Mouse (Mus musculus): Measurements from ENCODE around the gene Gm48551. TPM values are rescaled to one million over a fixed set of nuclear protein-coding genes. Genes with fewer than 3 reads are reported as not detected.

The Gm48551 gene
- polyA plus RNA-seq, 1 experiment from 2014 or later, result 9.3 TPM

DNA sequence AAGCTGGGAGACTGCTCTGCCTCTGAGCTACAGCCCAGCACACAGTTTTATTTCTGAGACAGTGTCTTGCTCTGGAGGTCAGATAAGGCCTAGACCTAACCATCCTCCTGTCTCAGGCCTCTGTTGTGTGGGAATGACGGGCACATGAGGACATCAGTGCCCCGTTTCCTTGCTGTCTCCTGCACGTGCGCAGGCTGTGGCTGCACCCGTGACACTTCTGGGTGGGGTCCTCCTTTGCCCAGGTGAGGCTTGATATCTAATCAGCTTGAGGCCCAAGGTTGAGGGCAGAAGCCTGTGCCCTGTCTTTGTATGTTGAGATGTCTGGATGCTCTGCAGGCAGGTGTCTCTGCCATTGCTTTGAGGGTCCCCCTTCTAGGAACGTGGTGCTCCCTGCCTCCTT is 8.0 kb downstream of the Gm48551 start:
- Histone ChIP-seq H3K9me3 (no peaks in the 10 kb centered on the region), H3K4me3 (no peak overlapping the region), H3K4me2 (no peak overlapping the region), H3K4me1 (peaks cover 23% of the 10 kb centered on the region), H3K9ac (no peak overlapping the region), H3K27ac (no peak overlapping the region), H3K27me3 (replicated peaks) (no peaks in the 10 kb centered on the region), H3K36me3 (replicated peaks) (peaks cover 8% of the 10 kb centered on the region; the same call in 1 of the 2 replicates)
- WGBS, result 86% methylated on average over 6 of the region's 6 CpGs
- no peak for ATAC-seq (replicated peaks)

DNA sequence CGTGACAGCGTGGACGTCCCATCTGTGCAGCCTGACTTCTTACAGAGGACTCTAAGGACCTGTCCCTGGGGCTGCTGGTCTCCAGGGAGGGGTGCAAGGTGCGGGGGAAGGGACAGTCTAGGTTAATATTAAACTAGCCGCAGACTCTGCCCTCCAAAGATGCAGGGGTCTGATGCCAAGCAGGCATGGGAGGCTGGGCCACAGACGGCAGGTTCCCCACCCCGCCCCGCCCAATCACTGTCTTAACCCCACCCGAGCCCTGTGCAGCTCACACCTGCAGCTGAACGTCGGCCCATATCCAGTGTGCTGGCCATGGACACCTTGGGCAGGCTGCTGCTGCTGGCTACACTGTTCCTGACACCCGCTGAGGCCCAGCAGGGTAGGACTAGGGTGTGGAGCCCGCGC is 8.5 kb downstream of the Gm48551 start, which contains the start of gene Smim24:
Gene Smim24, plus strand, starts transcription at position 271 of the 405 bp plus-strand sequence.
- peak within 1 kb of the TSS; percentile 36 for H3K4me2 ChIP-seq
- H3K27me3 ChIP-seq (replicated peaks), result no peaks in the 10 kb centered on the region
- WGBS, result 64% methylated on average over 14 of the region's 14 CpGs
- H3K4me3 ChIP-seq, result peak within 1 kb of the TSS; percentile 15; the same call in 1 of the 2 replicates
- H3K9ac ChIP-seq, result no peak within 1 kb of the TSS
- H3K4me1 ChIP-seq, result peaks cover 23% of the 10 kb centered on the region
- peaks cover 3% of the 10 kb centered on the region; the same call in 1 of the 2 replicates for H3K36me3 ChIP-seq (replicated peaks)
- H3K27ac ChIP-seq, result no peak within 1 kb of the TSS
- H3K9me3 ChIP-seq, result no peaks in the 10 kb centered on the region
- ATAC-seq (replicated peaks), result no peak

DNA sequence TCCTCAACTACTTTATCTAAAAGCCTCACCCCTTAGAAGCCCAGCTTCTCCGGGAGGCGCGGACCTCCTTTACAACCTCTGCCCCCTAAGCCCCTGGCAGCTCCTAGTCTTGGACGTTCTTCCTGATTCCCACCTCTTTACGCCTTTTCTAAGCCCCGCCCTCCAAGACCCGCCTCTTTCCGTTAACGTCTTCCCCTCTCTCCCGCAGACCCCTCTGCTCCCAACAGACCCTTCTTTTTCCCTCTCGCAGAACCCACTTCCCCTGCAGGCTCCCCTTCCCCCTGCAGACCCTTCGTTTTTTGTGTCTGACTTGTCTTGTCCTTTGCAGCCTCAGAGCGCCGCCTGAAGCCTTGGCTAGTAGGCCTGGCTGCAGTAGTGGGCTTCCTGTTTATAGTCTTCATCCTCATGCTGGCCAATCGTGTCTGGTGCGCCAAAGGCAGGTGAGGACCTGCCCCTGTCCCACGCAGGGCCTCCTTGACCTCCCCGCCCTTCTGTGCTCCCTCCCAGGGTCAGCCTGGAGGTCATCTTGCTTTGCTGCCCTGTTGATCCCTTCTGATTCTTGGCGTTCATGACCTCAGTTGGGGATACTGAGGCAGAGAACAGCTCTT is 9.3 kb downstream of the Gm48551 start:
- WGBS, result 7% methylated on average over 19 of the region's 19 CpGs
- no peak for ATAC-seq (replicated peaks)
- no peaks in the 10 kb centered on the region for H3K27me3 ChIP-seq (replicated peaks)
- H3K9me3 ChIP-seq, result no peaks in the 10 kb centered on the region
- no peak overlapping the region for H3K9ac ChIP-seq
- H3K36me3 ChIP-seq (replicated peaks), result no peaks in the 10 kb centered on the region; the same call in 1 of the 2 replicates
- H3K4me2 ChIP-seq, result peak overlapping the region; percentile 36
- peaks cover 23% of the 10 kb centered on the region for H3K4me1 ChIP-seq
- H3K4me3 ChIP-seq, result peak overlapping the region; percentile 15; the same call in 1 of the 2 replicates
- no peak overlapping the region for H3K27ac ChIP-seq

DNA sequence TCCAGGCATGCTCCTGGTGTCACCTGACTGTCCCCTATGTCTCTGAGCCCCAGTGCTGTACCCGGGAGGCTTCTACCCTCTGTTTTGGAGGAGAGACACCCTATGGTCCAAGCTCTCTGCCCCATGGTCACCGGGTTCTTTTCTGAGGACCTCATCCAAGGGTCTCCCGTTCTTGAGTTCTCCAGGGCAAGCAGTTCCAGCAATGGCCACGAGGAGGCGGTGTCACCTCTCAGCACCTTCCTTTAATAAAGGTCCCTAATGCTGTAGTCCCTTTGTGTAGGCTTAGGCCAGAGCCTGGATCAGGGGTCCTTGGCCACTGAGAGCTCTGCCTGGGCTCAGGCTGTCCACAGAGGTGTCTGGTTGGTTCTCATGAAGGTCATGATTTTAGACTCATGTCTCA is 10.9 kb downstream of the Gm48551 start:
- Histone ChIP-seq H3K9ac (no peak overlapping the region), H3K4me2 (no peak overlapping the region), H3K9me3 (no peaks in the 10 kb centered on the region), H3K4me3 (no peak overlapping the region), H3K4me1 (peaks cover 20% of the 10 kb centered on the region), H3K27ac (no peak overlapping the region), H3K36me3 (replicated peaks) (no peaks in the 10 kb centered on the region), H3K27me3 (replicated peaks) (no peaks in the 10 kb centered on the region)
- ATAC-seq (replicated peaks), result no peak
- whole genome bisulfite sequencing, result 17% methylated on average over 5 of the region's 5 CpGs

DNA sequence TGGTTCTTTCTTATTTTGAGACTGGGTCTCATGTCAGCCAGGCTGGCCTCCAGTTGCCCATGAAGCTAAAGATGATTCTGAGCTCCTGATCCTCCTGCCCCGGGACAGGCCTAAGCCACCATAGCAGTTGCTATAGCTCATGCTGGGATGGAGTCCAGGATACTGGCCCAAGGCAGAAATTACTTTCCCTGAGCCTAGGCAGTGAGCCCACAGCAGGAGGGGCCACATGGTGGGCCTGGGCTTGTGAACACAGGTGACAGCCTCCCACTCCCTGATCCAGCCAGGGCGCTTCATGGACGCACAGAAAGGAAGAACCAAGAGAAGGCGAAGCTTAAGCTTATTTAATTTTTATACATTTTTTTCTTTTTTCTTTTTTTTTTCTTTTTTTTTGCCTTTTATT is 11.6 kb downstream of the Gm48551 start:
- Histone ChIP-seq H3K4me1 (peaks cover 25% of the 10 kb centered on the region), H3K4me2 (no peak overlapping the region), H3K9me3 (no peaks in the 10 kb centered on the region), H3K27me3 (replicated peaks) (no peaks in the 10 kb centered on the region), H3K27ac (no peak overlapping the region), H3K36me3 (replicated peaks) (no peaks in the 10 kb centered on the region), H3K4me3 (no peak overlapping the region), H3K9ac (no peak overlapping the region; the same call in 1 of the 2 replicates)
- WGBS, result 82% methylated on average over 4 of the region's 4 CpGs
- no peak for ATAC-seq (replicated peaks)

DNA sequence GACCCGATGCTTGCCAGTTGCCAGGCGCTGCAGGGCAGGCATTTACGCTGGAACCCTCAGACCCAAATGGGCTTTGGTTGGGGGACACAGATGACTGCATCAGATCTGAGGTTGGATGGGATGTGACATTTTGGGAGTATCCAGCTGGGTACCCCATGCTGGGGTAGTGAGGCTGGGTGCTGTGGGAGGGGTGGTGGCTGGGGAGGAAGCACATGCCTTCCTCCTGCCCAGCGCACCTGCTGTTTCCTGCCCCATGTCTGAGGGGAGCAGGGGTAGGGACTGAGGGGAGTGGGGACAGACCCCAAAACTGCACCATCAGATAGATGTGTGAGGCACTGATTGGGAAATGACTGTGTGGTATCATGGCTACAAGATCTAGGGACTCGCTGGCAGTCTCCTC is 12.5 kb downstream of the Gm48551 start:
- Histone ChIP-seq H3K4me3 (no peak overlapping the region), H3K27ac (peak overlapping the region; percentile 3; the same call in 1 of the 2 replicates), H3K4me2 (no peak overlapping the region), H3K36me3 (replicated peaks) (no peaks in the 10 kb centered on the region), H3K9me3 (no peaks in the 10 kb centered on the region), H3K9ac (no peak overlapping the region), H3K27me3 (replicated peaks) (no peaks in the 10 kb centered on the region), H3K4me1 (peaks cover 33% of the 10 kb centered on the region)
- WGBS, result 59% methylated on average over 5 of the region's 5 CpGs
- ATAC-seq (replicated peaks), result no peak

DNA sequence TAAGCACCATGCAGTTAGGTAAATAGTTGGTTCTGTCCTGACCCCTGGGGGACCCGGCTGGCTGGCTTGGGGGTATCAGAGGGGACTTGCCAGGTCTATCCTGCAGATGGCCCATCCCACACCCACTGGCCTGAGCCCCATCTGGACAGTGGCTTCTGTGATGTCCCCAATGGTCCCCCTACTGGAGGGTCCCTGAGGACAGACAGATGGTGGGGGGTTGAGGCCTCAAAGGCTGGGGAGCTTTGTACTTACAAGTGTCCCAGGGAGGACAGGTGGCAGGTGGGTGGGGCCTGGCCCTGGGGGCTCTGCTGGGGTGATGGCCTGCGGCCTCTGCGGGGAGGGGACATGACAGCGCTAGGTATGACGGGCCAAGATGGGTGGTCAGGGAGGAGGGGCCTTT is 15.0 kb downstream of the Gm48551 start:
- 71% methylated on average over 5 of the region's 5 CpGs for WGBS
- no peaks in the 10 kb centered on the region for H3K27me3 ChIP-seq (replicated peaks)
- no peak overlapping the region for H3K9ac ChIP-seq
- peaks cover 44% of the 10 kb centered on the region for H3K4me1 ChIP-seq
- no peak overlapping the region for H3K4me2 ChIP-seq
- no peak for ATAC-seq (replicated peaks)
- H3K9me3 ChIP-seq, result no peaks in the 10 kb centered on the region
- no peak overlapping the region for H3K4me3 ChIP-seq
- no peak overlapping the region for H3K27ac ChIP-seq
- H3K36me3 ChIP-seq (replicated peaks), result no peaks in the 10 kb centered on the region

DNA sequence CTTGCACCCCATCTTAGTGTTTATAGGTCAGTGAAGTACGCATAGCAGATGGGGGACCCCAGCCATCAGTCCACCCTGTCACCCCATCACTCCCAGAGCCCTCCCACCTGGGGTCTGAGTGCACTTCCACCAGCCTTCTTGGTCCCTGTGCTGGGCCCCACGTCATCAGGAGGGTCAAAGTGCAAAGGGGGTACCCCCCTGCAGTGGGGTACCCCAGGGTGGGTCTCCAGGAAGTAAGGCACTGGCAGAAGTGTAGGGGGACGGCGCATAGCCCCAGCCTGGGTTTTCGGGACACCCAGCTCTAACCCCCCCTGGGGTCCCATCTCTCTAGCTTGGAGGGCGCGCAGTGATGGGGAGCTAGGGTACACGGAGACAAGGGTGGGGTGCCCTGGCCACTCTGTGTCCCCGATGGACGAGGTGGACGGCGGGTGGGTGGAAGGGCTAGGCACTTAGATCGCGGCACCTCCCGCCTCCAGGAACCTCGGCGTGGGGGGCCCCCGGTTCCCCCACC is 15.6 kb downstream of the Gm48551 start:
- H3K4me2 ChIP-seq, result no peak overlapping the region
- no peak for ATAC-seq (replicated peaks)
- H3K4me3 ChIP-seq, result no peak overlapping the region
- 77% methylated on average over 18 of the region's 18 CpGs for WGBS
- H3K9me3 ChIP-seq, result no peaks in the 10 kb centered on the region
- H3K4me1 ChIP-seq, result peaks cover 44% of the 10 kb centered on the region
- H3K27ac ChIP-seq, result no peak overlapping the region
- 0 out of 2 replicates have a peak, but pooled peaks cover 3% of the 10 kb centered on the region for H3K27me3 ChIP-seq (replicated peaks)
- no peak overlapping the region for H3K9ac ChIP-seq
- peaks cover 3% of the 10 kb centered on the region; the same call in 1 of the 2 replicates for H3K36me3 ChIP-seq (replicated peaks)

DNA sequence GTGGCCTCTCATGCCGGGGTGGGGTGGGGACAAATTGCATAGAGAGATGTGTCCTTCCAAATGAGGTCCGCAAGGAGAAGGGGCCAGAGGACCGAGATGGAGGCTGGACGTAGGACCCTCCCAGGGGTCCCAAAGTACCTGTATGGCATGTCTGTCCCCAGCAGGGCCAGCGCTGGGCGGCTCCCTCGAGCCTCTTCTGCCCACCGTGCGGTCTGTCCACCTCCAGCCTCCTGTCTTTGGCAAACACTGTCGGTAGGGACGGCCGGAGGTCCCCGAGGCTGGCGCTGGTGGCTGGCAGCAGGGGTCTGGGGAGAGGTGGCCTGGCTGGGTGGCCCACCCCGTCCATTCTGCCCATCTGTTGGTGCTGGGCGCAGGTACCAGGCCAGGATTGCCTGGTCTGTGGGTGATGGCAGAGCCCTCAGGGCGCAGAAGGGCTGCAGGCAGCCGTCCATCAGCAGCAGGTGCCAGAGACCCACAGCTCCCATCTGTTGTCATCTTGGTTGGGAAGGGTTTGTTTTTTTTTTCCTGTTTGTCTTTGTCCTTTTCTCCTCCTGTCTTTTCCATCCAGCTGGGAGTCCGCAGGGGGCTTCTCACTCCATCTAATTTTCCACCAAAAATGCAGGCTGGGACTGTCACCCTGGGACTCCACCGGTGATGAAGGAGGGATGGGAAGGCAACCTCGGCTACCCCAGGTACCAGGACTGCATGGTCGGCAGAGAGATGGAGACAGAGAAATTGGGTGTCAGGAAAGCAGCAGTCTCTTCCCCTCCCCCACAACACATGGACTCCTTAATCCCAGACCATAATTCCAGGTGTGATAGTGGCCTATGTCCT is 16.3 kb downstream of the Gm48551 start:
- 0 out of 2 replicates have a peak, but pooled peaks cover 3% of the 10 kb centered on the region for H3K27me3 ChIP-seq (replicated peaks)
- WGBS, result 51% methylated on average over 22 of the region's 22 CpGs
- H3K36me3 ChIP-seq (replicated peaks), result peaks cover 5% of the 10 kb centered on the region; the same call in 1 of the 2 replicates
- H3K9ac ChIP-seq, result no peak overlapping the region
- no peaks in the 10 kb centered on the region for H3K9me3 ChIP-seq
- peaks cover 44% of the 10 kb centered on the region for H3K4me1 ChIP-seq
- H3K27ac ChIP-seq, result peak overlapping the region; percentile 74
- no peak overlapping the region for H3K4me3 ChIP-seq
- ATAC-seq (replicated peaks), result no peak
- peak overlapping the region; percentile 24 for H3K4me2 ChIP-seq

DNA sequence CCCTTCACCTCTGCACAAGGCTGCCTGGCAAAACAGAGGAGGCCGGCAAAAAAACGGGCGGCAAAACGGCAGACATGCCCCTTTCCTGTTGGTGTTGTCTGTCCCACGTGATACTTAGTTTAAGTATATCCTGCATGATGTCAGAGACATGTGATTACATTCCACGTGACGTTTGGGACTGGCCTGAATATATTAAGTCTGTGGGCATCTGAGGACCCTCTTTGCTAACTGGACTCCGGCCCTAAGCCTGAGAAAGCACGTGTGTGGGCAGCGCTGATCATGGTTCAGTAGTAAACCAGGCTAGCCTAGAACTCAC is 16.9 kb downstream of the Gm48551 start:
- peak overlapping the region; percentile 74 for H3K27ac ChIP-seq
- H3K27me3 ChIP-seq (replicated peaks), result peaks cover 7% of the 10 kb centered on the region; the same call in 1 of the 2 replicates
- peaks cover 40% of the 10 kb centered on the region for H3K4me1 ChIP-seq
- ATAC-seq (replicated peaks), result 0 out of 2 replicates have a peak, but pooled peaks have one; percentile 1
- no peak overlapping the region for H3K4me3 ChIP-seq
- peaks cover 9% of the 10 kb centered on the region; the same call in 1 of the 2 replicates for H3K36me3 ChIP-seq (replicated peaks)
- 0 out of 2 replicates have a peak overlapping the region, but pooled peaks have one; percentile 24 for H3K4me2 ChIP-seq
- H3K9me3 ChIP-seq, result no peaks in the 10 kb centered on the region
- 27% methylated on average over 10 of the region's 10 CpGs for WGBS
- H3K9ac ChIP-seq, result no peak overlapping the region

DNA sequence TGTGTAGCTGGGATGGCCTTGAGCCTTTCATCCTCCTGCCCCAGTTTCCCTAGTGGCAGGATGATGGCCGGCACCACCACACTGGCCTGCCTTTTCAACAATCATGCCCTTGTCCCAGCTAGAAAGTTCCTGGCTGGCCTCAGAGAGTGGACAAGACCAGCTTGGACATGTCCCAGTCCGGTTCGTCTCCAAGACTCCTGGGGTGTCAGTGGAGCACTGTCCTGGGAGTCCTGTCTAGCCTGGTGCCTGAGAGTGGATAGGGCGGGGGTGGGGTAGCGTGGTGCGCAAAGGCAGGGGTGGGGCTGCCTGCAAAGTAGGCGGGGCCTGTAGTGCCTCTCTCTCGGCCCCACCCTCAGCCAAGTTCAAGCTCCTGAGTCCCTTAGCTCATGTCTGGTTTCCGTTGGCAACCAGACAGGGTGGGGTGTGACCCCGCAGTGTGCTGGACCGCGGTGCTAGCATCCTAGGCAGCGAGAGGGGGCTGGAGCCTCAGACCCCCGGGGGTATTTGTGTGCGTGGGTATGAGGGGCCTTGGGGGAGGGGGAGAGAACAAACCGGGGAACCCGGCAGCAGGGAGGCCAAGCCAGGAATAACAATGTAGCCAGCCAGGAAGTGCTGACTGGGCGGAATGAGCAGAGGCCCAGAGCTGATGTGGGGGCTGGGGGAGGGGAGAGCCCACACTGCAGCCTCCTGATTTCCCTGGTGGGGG is 17.4 kb downstream of the Gm48551 start:
- H3K36me3 ChIP-seq (replicated peaks), result peaks cover 9% of the 10 kb centered on the region; the same call in 1 of the 2 replicates
- peaks cover 7% of the 10 kb centered on the region; the same call in 1 of the 2 replicates for H3K27me3 ChIP-seq (replicated peaks)
- H3K4me3 ChIP-seq, result no peak overlapping the region
- H3K4me1 ChIP-seq, result peaks cover 35% of the 10 kb centered on the region
- no peaks in the 10 kb centered on the region for H3K9me3 ChIP-seq
- 6% methylated on average over 18 of the region's 18 CpGs for WGBS
- H3K9ac ChIP-seq, result no peak overlapping the region
- ATAC-seq (replicated peaks), result peak; percentile 59
- H3K27ac ChIP-seq, result peak overlapping the region; percentile 74
- H3K4me2 ChIP-seq, result peak overlapping the region; percentile 24

Measured in midbrain, embryonic 15.5 days (tissue).